Mouse (Mus musculus) midbrain, embryonic 13.5 days (tissue): Measurements from ENCODE around the gene Riok2. TPM values are rescaled to one million over a fixed set of nuclear protein-coding genes. Genes with fewer than 3 reads are reported as not detected.

ENCODE experiments used
- polyA plus RNA-seq: library from polyadenylated mRNA; unstranded; fragments of >200 nt; fragmentation: Nextera tagmentation; extraction: Ambion mirVana; gene quantifications from 2 replicates; pipeline ENCODE4 v1.2.1, GENCODE M21; 2015

Gene Riok2
- polyA plus RNA-seq, 1 experiment from 2014 or later = 27.0 TPM

Other genes starting within 250 kb of the Riok2 start
- gene Lix1, start 28.4 kb downstream of the Riok2 start, polyA plus RNA-seq = 19.4 and 21.6 TPM in 2 replicates